Mouse (Mus musculus) spleen, adult 2 months (tissue): Measurements from ENCODE around the gene Vta1.

Experiments
- CTCF ChIP-seq: fragments of 200-500 bp; IDR thresholded peaks from 2 replicates; pipeline ENCODE4 v1.5.1; 2011; ENCODE audit warnings: mild to moderate bottlenecking, inconsistent platforms; ENCODE audit not compliant: insufficient read depth, insufficient read length, insufficient replicate concordance; ENCODE audit errors: extremely low read depth
- POLR2A ChIP-seq: fragments of 200-500 bp; IDR thresholded peaks from 2 replicates; pipeline ENCODE4 v1.6.1; 2011; ENCODE audit warnings: low read depth, low read length, inconsistent platforms

GRCm38 (mm10) chr10:14607597-14607996, 97.8 kb downstream of the Vta1 start:
- TF ChIP-seq CTCF (no peak), POLR2A (no peak)
